Mouse (Mus musculus): Measurements from ENCODE around the gene Ppp1r15b. TPM values are rescaled to one million over a fixed set of nuclear protein-coding genes. Genes with fewer than 3 reads are reported as not detected.
A peak's percentile ranks its signal among the peaks of the same experiment; 100 is the strongest.

Ppp1r15b gene
- polyA plus RNA-seq, 1 experiment from 2014 or later, result 55.3 TPM

DNA sequence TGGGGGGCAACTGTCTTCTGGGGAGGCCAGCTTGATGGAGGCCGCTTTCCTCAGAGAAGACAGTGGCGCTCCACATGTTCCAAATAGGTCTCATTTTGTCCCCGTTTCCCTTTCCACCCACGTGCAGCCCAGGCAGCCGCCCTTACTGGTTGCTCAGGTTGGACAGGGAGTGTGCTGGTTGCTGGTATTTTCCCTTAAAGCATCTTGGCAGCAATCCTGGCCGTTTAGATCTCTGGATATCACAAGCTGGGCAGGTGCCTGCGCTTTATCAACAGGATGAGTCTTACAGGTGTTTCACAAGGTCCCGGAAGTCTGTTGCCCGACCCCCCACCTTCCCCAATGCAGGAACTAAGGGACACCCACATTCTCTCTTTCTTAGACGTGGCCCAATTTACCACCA is 31.1 kb downstream of the Ppp1r15b start:
- Histone ChIP-seq H3K4me1 (ENCODE audit: control insufficient read depth, insufficient read depth, low read length) (0 out of 2 replicates have a peak, but pooled peaks cover 7% of the 10 kb centered on the region), H3K9me3 (ENCODE audit: control insufficient read depth, low read length) (no peaks in the 10 kb centered on the region), H3K27me3 (ENCODE audit: control insufficient read depth, insufficient read depth, low read length) (peaks cover 37% of the 10 kb centered on the region), H3K4me2 (ENCODE audit: low read depth) (no peak overlapping the region), H3K4me3 (ENCODE audit: low read depth, low read length) (no peak overlapping the region), H3K27ac (ENCODE audit: low read depth, low read length) (no peak overlapping the region), H3K9ac (ENCODE audit: low read length) (no peak overlapping the region), H3K36me3 (ENCODE audit: control insufficient read depth, insufficient read depth, low read length) (no peaks in the 10 kb centered on the region)
- DNase-seq (ENCODE audit: low spot score) (no peak), ATAC-seq (ENCODE audit: insufficient read depth, low FRiP score, low TSS enrichment) (no peak)
- WGBS, result 70% methylated on average over 10 of the region's 10 CpGs

DNA sequence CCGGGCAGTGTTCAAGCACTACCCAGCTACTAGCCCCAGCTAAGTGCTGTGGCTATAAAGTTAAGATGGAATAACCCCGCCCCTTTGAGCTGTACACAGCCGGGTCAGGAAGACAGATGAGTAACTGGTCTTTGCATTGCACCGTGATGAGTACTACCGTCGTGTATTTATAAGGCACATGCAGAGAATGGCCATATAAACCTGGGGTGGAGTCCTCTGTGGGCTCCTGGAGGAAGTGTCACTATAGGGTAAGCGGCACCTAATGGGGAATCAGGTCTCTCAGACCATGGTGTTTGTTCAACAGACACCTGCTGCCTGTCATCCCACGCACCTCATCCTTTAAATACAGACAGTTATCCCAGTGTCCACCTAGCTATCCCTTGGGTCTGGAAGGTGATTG is 32.0 kb downstream of the Ppp1r15b start:
- no peak overlapping the region for H3K4me3 ChIP-seq (ENCODE audit: low read depth, low read length)
- no peak for DNase-seq (ENCODE audit: low spot score)
- H3K36me3 ChIP-seq (ENCODE audit: control insufficient read depth, insufficient read depth, low read length), result no peaks in the 10 kb centered on the region
- H3K4me1 ChIP-seq (ENCODE audit: control insufficient read depth, insufficient read depth, low read length), result 0 out of 2 replicates have a peak, but pooled peaks cover 7% of the 10 kb centered on the region
- no peak overlapping the region for H3K4me2 ChIP-seq (ENCODE audit: low read depth)
- 38% methylated on average over 8 of the region's 8 CpGs for whole genome bisulfite sequencing
- no peak for ATAC-seq (ENCODE audit: insufficient read depth, low FRiP score, low TSS enrichment)
- H3K9ac ChIP-seq (ENCODE audit: low read length), result no peak overlapping the region
- H3K27ac ChIP-seq (ENCODE audit: low read depth, low read length), result no peak overlapping the region
- no peaks in the 10 kb centered on the region for H3K9me3 ChIP-seq (ENCODE audit: control insufficient read depth, low read length)
- H3K27me3 ChIP-seq (ENCODE audit: control insufficient read depth, insufficient read depth, low read length), result peaks cover 37% of the 10 kb centered on the region

DNA sequence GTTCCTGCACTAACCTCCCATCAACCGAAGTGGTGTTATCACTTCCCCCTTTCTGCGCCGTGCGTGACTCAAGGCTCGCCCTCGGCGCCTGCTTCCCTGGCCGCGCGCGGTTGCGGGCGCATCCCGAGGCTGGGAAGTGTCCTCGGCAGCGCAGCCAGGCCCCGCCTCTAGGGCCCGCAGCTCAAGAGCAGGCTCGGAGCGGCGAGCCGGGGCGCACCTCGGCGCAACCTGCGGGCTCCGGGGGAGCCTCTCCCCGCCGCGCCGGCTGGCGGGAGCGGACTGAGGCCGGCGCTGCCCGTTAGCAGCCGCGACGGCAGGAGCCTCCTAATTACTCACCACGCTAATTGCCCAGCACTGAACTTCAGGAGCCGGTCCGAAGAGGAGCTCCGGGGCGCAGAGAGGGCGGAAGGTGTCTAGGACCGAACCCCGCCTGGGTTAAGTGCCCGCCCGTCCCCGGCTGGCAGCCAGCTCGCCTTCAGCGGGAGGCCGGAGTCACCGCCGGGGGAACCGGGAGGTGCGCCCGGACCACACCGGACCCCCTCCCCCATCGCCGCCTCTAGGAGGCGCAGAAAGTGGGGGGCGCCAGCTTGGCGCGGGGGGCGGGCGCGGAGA is 33.0 kb downstream of the Ppp1r15b start, which contains the start of gene Plekha6:
Gene Plekha6, plus strand, starts transcription at position 391 of the 612 bp plus-strand sequence.
- ATAC-seq (ENCODE audit: insufficient read depth, low FRiP score, low TSS enrichment) (peak; percentile 55), DNase-seq (ENCODE audit: low spot score) (peak; percentile 70)
- Histone ChIP-seq H3K27me3 (ENCODE audit: control insufficient read depth, insufficient read depth, low read length) (peaks cover 37% of the 10 kb centered on the region), H3K4me3 (ENCODE audit: low read depth, low read length) (peak within 1 kb of the TSS; percentile 50), H3K36me3 (ENCODE audit: control insufficient read depth, insufficient read depth, low read length) (no peaks in the 10 kb centered on the region), H3K9me3 (ENCODE audit: control insufficient read depth, low read length) (no peaks in the 10 kb centered on the region), H3K9ac (ENCODE audit: low read length) (peak within 1 kb of the TSS; percentile 58), H3K4me1 (ENCODE audit: control insufficient read depth, insufficient read depth, low read length) (0 out of 2 replicates have a peak, but pooled peaks cover 7% of the 10 kb centered on the region), H3K4me2 (ENCODE audit: low read depth) (peak within 1 kb of the TSS; percentile 99), H3K27ac (ENCODE audit: low read depth, low read length) (no peak within 1 kb of the TSS)
- under 1% methylated on average over 67 of the region's 68 CpGs for WGBS

DNA sequence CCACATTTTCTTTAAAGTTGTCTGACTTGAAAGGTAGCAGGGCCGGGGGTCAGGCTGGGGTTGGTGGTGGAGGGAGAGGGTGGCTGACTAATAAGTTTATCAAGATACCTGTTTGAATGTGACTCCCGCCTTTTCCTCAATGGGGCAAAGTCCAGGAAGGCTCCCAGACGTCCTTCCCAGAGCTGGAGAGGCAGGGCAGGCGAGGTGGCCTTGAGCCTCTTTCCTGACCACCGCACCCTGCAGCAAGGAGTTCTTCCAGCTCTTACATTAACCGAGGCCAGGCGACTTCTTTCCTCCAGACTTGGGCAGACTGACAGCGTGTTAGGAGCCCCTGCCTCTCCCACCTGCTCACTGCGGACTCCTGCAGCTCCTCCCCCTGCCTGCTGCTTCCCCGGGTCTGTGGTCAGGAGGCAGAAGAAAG is 33.7 kb downstream of the Ppp1r15b start:
- H3K4me3 ChIP-seq (ENCODE audit: low read depth, low read length), result peak overlapping the region; percentile 50
- H3K27ac ChIP-seq (ENCODE audit: low read depth, low read length), result no peak overlapping the region
- ATAC-seq (ENCODE audit: insufficient read depth, low FRiP score, low TSS enrichment), result no peak
- WGBS, result 2% methylated on average over 10 of the region's 10 CpGs
- H3K27me3 ChIP-seq (ENCODE audit: control insufficient read depth, insufficient read depth, low read length), result peaks cover 37% of the 10 kb centered on the region
- H3K4me1 ChIP-seq (ENCODE audit: control insufficient read depth, insufficient read depth, low read length), result 0 out of 2 replicates have a peak, but pooled peaks cover 7% of the 10 kb centered on the region
- H3K4me2 ChIP-seq (ENCODE audit: low read depth), result peak overlapping the region; percentile 99
- peak; percentile 32 for DNase-seq (ENCODE audit: low spot score)
- H3K9ac ChIP-seq (ENCODE audit: low read length), result peak overlapping the region; percentile 58; the same call in 1 of the 2 replicates
- no peaks in the 10 kb centered on the region for H3K9me3 ChIP-seq (ENCODE audit: control insufficient read depth, low read length)
- no peaks in the 10 kb centered on the region for H3K36me3 ChIP-seq (ENCODE audit: control insufficient read depth, insufficient read depth, low read length)

DNA sequence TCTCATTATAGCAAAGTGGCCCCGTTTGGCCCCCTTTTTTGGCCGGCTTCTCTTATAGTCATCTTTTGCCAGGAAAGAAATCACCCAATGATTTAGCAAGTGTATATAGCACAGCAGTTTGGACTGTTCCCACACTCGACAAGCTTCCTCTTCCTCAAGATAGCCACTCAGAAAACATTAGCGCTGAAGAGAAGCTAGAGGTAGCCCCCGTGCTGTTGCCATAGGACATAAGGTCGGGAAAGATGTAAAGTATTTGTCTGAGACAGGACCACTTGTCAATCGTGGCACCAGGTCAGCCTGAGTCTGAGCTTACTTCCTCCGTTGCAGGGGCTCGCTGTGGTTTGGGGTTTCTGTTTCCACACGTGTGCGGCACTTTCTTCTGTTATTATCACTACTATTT is 34.2 kb downstream of the Ppp1r15b start:
- 0 out of 2 replicates have a peak, but pooled peaks cover 7% of the 10 kb centered on the region for H3K4me1 ChIP-seq (ENCODE audit: control insufficient read depth, insufficient read depth, low read length)
- no peaks in the 10 kb centered on the region for H3K36me3 ChIP-seq (ENCODE audit: control insufficient read depth, insufficient read depth, low read length)
- no peaks in the 10 kb centered on the region for H3K9me3 ChIP-seq (ENCODE audit: control insufficient read depth, low read length)
- H3K9ac ChIP-seq (ENCODE audit: low read length), result no peak overlapping the region
- H3K4me3 ChIP-seq (ENCODE audit: low read depth, low read length), result no peak overlapping the region
- H3K27ac ChIP-seq (ENCODE audit: low read depth, low read length), result no peak overlapping the region
- peaks cover 37% of the 10 kb centered on the region for H3K27me3 ChIP-seq (ENCODE audit: control insufficient read depth, insufficient read depth, low read length)
- WGBS, result 39% methylated on average over 11 of the region's 11 CpGs
- ATAC-seq (ENCODE audit: insufficient read depth, low FRiP score, low TSS enrichment) (no peak), DNase-seq (ENCODE audit: low spot score) (no peak)
- H3K4me2 ChIP-seq (ENCODE audit: low read depth), result no peak overlapping the region

DNA sequence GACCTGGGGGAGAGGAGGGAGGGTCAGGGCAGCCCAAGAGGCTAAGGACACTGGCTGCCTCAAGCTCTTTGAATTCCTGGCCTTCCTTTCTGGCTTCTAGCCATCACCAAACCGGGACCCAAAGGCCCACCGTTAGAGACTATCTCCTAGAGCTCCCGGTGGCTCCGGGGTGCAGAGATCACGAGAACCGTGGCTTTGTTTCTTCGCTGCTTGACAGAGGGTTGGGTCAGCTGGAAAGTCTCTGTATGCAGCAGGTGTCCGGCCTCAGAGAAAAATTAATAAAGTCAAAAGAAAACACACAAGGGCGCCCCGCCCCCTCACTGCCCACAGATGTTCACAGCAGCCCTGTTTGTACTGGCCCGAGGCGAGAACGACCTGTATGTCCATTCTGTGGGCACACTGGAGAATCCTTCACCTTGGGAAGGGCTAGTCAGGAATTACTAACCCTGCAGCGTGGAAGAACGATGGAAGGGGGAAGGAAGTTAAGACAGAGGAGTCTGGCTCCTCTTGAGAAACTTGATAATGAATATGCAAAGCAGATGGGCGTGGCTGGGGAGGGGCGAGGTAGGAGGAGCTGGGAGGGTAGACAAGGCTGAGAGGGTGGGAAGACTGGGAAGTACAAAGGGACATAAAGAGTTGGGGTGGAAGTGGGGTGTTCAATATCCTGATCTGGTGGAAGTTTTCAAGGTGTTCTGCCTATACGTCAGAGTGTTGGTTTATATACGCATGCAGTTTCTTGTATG is 37.5 kb downstream of the Ppp1r15b start:
- no peak for ATAC-seq (ENCODE audit: insufficient read depth, low FRiP score, low TSS enrichment)
- H3K4me1 ChIP-seq (ENCODE audit: control insufficient read depth, insufficient read depth, low read length), result 0 out of 2 replicates have a peak, but pooled peaks cover 7% of the 10 kb centered on the region
- peaks cover 22% of the 10 kb centered on the region for H3K27me3 ChIP-seq (ENCODE audit: control insufficient read depth, insufficient read depth, low read length)
- H3K4me2 ChIP-seq (ENCODE audit: low read depth), result no peak overlapping the region
- WGBS, result 49% methylated on average over 19 of the region's 19 CpGs
- H3K9me3 ChIP-seq (ENCODE audit: control insufficient read depth, low read length), result no peaks in the 10 kb centered on the region
- no peak overlapping the region for H3K27ac ChIP-seq (ENCODE audit: low read depth, low read length)
- no peak overlapping the region for H3K9ac ChIP-seq (ENCODE audit: low read length)
- no peak for DNase-seq (ENCODE audit: low spot score)
- H3K4me3 ChIP-seq (ENCODE audit: low read depth, low read length), result no peak overlapping the region
- no peaks in the 10 kb centered on the region for H3K36me3 ChIP-seq (ENCODE audit: control insufficient read depth, insufficient read depth, low read length)

DNA sequence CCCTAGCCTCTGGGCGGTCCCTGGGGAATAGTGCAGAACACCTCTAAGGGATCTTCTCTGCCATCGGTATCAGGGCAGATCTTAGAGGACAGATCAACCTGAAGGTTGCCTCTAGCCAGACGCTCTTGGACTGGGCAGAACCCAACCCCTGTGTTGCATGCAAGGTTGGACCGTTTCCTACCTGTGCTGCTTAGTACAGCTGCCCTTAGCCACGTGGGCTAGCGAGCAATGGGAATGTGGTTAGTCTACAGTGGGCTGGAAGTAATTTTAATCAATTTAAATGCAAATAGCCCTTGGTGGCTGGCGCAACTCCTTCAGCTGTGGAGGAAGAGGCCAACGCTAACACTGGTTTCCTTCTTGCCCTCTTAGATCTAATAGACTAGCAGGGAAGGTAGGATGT is 39.3 kb downstream of the Ppp1r15b start:
- Histone ChIP-seq H3K9me3 (ENCODE audit: control insufficient read depth, low read length) (no peaks in the 10 kb centered on the region), H3K27ac (ENCODE audit: low read depth, low read length) (no peak overlapping the region)

DNA sequence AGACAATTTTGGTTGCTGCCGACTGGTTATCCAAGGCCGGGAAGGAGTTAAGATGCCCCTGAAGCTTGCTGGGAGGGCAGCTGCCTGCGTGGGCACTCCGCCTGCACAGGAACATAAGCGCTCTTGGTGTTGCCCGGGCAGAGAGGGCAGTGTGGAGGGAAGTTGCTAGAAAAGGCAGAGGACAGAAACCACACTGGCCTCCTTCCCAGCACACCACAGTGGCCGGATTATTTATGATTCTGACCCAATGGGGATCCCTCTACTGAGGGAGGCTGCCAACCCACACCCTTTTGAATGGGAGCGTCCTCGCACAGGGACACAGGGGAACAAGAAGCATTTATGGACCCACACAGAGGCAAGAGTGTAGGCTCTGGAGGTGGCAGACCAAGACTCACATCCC is 40.4 kb downstream of the Ppp1r15b start:
- no peaks in the 10 kb centered on the region for H3K9me3 ChIP-seq (ENCODE audit: control insufficient read depth, low read length)
- DNase-seq (ENCODE audit: low spot score), result no peak
- WGBS, result 90% methylated on average over 9 of the region's 9 CpGs
- no peak for ATAC-seq (ENCODE audit: insufficient read depth, low FRiP score, low TSS enrichment)
- H3K4me2 ChIP-seq (ENCODE audit: low read depth), result no peak overlapping the region
- no peaks in the 10 kb centered on the region for H3K4me1 ChIP-seq (ENCODE audit: control insufficient read depth, insufficient read depth, low read length)
- H3K4me3 ChIP-seq (ENCODE audit: low read depth, low read length), result no peak overlapping the region
- no peaks in the 10 kb centered on the region for H3K36me3 ChIP-seq (ENCODE audit: control insufficient read depth, insufficient read depth, low read length)
- H3K27me3 ChIP-seq (ENCODE audit: control insufficient read depth, insufficient read depth, low read length), result peaks cover 2% of the 10 kb centered on the region; the same call in 1 of the 2 replicates
- no peak overlapping the region for H3K27ac ChIP-seq (ENCODE audit: low read depth, low read length)
- no peak overlapping the region for H3K9ac ChIP-seq (ENCODE audit: low read length)

More for the DNA sequence above, 39.3 kb downstream of the Ppp1r15b start:
- Histone ChIP-seq H3K4me3 (ENCODE audit: low read depth, low read length) (no peak overlapping the region), H3K27me3 (ENCODE audit: control insufficient read depth, insufficient read depth, low read length) (peaks cover 5% of the 10 kb centered on the region), H3K36me3 (ENCODE audit: control insufficient read depth, insufficient read depth, low read length) (no peaks in the 10 kb centered on the region), H3K9ac (ENCODE audit: low read length) (no peak overlapping the region), H3K4me2 (ENCODE audit: low read depth) (no peak overlapping the region), H3K4me1 (ENCODE audit: control insufficient read depth, insufficient read depth, low read length) (no peaks in the 10 kb centered on the region)
- 78% methylated on average over 8 of the region's 8 CpGs for WGBS
- no peak for DNase-seq (ENCODE audit: low spot score)
- ATAC-seq (ENCODE audit: insufficient read depth, low FRiP score, low TSS enrichment), result no peak
